Mouse (Mus musculus): ENCODE results near the gene Liph. TPM values are rescaled to one million over a fixed set of nuclear protein-coding genes. Genes with fewer than 3 reads are reported as not detected.

The Liph gene
- polyA plus RNA-seq (2017; shearing (Covaris generic)), result 0.74 TPM

DNA sequence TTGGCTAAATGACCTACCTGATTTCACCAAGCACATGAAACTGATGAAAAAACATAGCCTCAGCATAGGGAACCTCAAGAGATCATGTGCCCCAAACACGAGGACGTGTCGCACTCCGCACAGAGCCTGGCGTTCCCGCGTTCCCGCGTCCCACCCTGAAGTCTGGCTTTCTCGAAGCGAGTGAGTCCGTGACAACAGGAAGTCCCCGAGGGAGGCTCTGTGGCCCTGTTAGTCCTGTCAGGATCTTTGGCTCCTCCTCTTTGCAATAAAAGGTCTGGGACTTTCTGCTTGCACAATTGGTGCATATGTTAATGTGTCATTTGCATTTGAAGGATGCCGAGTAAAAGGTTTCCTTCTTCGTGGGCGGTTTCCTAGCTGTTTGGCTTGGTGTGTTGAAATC lies at the start of gene Liph:
TSS of gene Liph (minus strand) at position 360 of the 400 bp plus-strand sequence.

DNA sequence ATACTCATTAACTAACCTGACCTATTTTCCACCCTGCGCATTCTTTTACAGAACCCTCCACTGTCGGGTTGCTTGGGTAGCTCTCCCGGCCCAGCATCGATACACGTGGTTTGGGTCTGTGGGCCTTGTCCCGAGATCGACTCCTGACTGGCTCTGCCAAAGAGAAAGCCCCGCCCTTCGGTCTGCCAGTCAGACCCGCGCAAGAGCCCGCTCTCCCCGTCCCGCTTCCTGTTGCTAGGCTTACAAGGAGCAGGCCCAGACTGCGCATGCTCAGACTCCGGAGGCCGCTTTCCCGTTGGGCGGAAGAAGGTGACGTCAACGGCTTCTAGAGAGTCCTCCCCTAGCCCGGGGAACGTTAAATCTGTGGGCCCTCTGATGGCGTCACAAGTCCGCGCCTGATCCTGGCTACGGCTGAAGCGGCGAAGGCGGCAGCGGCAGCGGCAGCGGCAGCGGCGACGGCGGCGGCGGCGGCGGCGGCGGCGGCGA lies 13.7 kb upstream of the Liph start, which contains the start of gene Senp2:
TSS of gene Senp2 (plus strand) at position 386 of the 486 bp plus-strand sequence.

DNA sequence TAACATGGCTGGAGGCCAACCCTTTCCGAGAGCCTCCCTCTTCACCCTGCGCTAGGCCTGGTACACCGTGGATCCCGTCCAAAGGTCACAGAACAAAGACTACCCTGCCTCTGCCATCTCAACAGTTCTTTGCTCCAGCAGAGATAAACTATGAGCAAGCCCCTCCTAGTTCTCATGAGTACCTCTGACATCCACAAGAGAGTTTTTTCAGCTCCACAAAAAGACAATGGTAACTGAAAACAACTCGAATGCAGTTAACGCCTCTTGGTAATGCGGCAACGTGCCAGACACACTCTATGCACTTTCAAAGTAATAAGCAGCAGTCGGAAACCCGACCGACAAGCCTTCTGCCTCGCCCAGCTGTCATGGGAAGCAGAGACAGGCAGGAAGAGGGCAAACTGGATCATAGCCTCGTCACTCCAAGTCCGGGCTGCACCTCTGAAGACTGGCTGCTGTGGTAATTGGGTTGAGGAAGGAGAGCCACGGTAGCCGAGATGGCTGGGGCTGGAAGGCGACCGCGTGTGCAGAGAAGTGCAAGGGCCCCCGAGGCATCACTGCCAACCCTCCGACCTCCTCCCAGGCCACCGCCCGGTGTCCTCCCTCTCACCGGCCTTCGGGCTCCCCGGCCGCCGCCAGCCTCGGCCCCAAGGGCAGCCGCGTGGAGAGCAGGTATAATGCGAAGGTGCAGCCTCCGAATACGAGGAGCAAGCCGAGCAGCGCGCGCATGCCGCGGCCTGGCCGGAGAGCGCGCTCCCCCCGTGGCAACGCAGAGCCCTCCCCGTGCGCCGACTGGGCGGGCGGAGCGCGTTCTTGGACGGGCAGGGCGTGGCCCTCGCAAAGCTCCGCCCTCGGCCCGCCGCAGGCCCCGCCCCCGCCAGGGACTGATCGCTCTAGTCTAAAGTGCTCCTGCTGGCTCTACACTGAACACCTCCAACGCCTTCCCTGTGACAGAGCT lies 48.4 kb downstream of the Liph start, which contains the start of gene Tmem41a:
TSS of gene Tmem41a (minus strand) at position 792 of the 955 bp plus-strand sequence.

Other genes with a start within 250 kb of the Liph start
- 9.6 TPM for gene Ehhadh, start 207.9 kb downstream of the Liph start, polyA plus RNA-seq (2017; shearing (Covaris generic))
- gene Map3k13, start 201.3 kb downstream of the Liph start, polyA plus RNA-seq (2017; shearing (Covaris generic)), result 0.46 TPM
- 14.3 TPM for gene Tmem41a, start 48.1 kb downstream of the Liph start, polyA plus RNA-seq (2017; shearing (Covaris generic))
- gene Senp2, start 13.8 kb upstream of the Liph start, polyA plus RNA-seq (2017; shearing (Covaris generic)), result 13.3 TPM
- gene Igf2bp2, start 167.6 kb upstream of the Liph start, polyA plus RNA-seq (2017; shearing (Covaris generic)), result 0.90 TPM